ENCODE assay signal across 8 mouse cellular contexts in the genomic region with DNA sequence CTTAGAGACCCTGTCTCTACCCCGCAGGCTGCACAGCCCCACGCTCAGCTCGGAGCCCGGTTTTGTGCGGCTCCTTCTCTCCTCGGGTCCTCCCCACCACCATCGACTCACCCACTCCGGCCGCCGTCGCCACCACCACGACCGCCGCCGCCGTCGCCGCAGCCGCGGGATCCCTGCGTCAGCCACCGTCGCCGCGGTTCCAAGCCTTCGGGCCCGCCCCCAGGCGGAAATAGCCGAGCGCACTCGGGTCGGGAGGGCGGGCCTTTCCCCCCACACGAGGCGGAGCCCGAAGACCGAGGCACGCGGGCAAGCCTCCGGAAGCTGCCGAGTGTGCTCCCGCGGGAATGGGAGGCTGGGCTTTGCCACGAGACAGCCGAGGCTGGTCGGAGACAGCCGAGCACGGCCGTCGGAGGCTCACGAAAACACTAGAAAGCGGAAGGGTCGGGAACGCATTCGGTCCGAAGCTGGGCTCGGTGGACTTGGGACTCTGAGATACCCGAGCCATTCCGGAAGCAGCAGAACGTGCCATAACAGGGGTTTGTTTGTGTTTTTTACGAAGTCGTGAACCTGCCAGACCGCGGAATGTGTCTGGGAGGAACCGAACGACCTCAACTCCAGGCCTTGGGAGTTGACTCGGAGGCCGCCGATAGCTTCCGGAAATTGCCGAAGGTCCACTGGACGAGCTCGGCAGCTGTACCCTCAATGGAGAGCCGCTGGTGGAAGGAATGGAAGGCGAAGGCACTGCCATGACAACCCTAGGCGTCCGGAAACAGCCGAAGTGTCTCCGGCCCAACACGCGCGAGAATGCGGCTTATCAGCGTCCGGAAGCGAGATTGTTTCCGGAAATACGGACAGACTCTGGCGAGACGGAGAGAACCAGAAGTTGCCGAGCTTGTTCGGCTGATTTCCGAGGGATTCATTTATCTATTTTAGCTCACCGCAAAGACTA. TPM values are rescaled to one million over a fixed set of nuclear protein-coding genes. Genes with fewer than 3 reads are reported as not detected.
DNase-seq lines count a peak whose midpoint lies in the region; ATAC-seq lines count a peak whose summit lies in the region.

A gene (minus strand): TSS at position 218 of the 949 bp plus-strand sequence.

- peak within 1 kb of the TSS; percentile 97 for H3K27ac ChIP-seq in forebrain, embryonic 11.5 days (ENCODE audit: low read depth, low read length)
- H3K27ac ChIP-seq in heart, embryonic 16.5 days (ENCODE audit: low read length), result peak within 1 kb of the TSS; percentile 99
- H3K27ac ChIP-seq in liver, embryonic 15.5 days (replicated peaks), result peak within 1 kb of the TSS; percentile 92
- H3K27ac ChIP-seq in neural tube, embryonic 12.5 days, result peak within 1 kb of the TSS; percentile 94

- no peaks in the 10 kb centered on the region; the same call in 1 of the 2 replicates for H3K36me3 ChIP-seq in forebrain, embryonic 11.5 days (ENCODE audit: control insufficient read depth, insufficient read depth, low read length)
- peaks cover 22% of the 10 kb centered on the region for H3K36me3 ChIP-seq in heart, embryonic 16.5 days (ENCODE audit: control insufficient read depth, insufficient read depth)
- H3K36me3 ChIP-seq in liver, embryonic 15.5 days (replicated peaks), result peaks cover 47% of the 10 kb centered on the region
- peaks cover 66% of the 10 kb centered on the region for H3K36me3 ChIP-seq in neural tube, embryonic 12.5 days

- peak; percentile 93 to 97 for DNase-seq in CD8-positive naive resting alpha-beta T cell, adult 2 months (ENCODE audit: low read depth in 2 of 2, low spot score in 2 of 2)
- DNase-seq in c-Kit-positive CD71-negative TER-119-negative erythroid progenitor cells, embryonic 14.5 days (ENCODE audit: low read depth), result peak; percentile 94
- peak; percentile 99 for DNase-seq in forebrain, embryonic 11.5 days (ENCODE audit: low spot score)
- DNase-seq in kidney, postnatal 36 days, result peak; percentile 97 to 98
- peak; percentile 96 for DNase-seq in telencephalon, adult 2 months (ENCODE audit: low read depth, low spot score)

- peak within 1 kb of the TSS; percentile 77 for H3K4me3 ChIP-seq in forebrain, embryonic 11.5 days (ENCODE audit: low read depth, low read length)
- peak within 1 kb of the TSS; percentile 85 for H3K4me3 ChIP-seq in heart, embryonic 16.5 days (ENCODE audit: low read length)
- peak within 1 kb of the TSS; percentile 67 for H3K4me3 ChIP-seq in liver, embryonic 15.5 days (replicated peaks)
- peak within 1 kb of the TSS; percentile 82 for H3K4me3 ChIP-seq in neural tube, embryonic 12.5 days

- H3K4me1 ChIP-seq in forebrain, embryonic 11.5 days (replicated peaks; ENCODE audit: control insufficient read depth, insufficient read depth, low read length), result peaks cover 10% of the 10 kb centered on the region; the same call in 1 of the 2 replicates
- H3K4me1 ChIP-seq in heart, embryonic 16.5 days (ENCODE audit: control insufficient read depth, insufficient read depth, low read length), result peaks cover 34% of the 10 kb centered on the region
- H3K4me1 ChIP-seq in liver, embryonic 15.5 days (replicated peaks), result peaks cover 60% of the 10 kb centered on the region
- H3K4me1 ChIP-seq in neural tube, embryonic 12.5 days, result peaks cover 43% of the 10 kb centered on the region

- no peaks in the 10 kb centered on the region for H3K27me3 ChIP-seq in forebrain, embryonic 11.5 days (ENCODE audit: control insufficient read depth, insufficient read depth, low read length)
- H3K27me3 ChIP-seq in heart, embryonic 16.5 days (ENCODE audit: control insufficient read depth, insufficient read depth, low read length), result no peaks in the 10 kb centered on the region
- H3K27me3 ChIP-seq in liver, embryonic 15.5 days, result no peaks in the 10 kb centered on the region
- no peaks in the 10 kb centered on the region for H3K27me3 ChIP-seq in neural tube, embryonic 12.5 days (replicated peaks)

- H3K9me3 ChIP-seq in forebrain, embryonic 11.5 days (ENCODE audit: control insufficient read depth, low read length), result no peaks in the 10 kb centered on the region
- no peaks in the 10 kb centered on the region for H3K9me3 ChIP-seq in heart, embryonic 16.5 days (replicated peaks; ENCODE audit: control insufficient read depth, low read length)
- H3K9me3 ChIP-seq in liver, embryonic 15.5 days (replicated peaks), result no peaks in the 10 kb centered on the region
- H3K9me3 ChIP-seq in neural tube, embryonic 12.5 days, result no peaks in the 10 kb centered on the region

- peak within 1 kb of the TSS; percentile 93 for H3K9ac ChIP-seq in forebrain, embryonic 11.5 days (ENCODE audit: low read length)
- H3K9ac ChIP-seq in heart, embryonic 16.5 days (ENCODE audit: low read length), result peak within 1 kb of the TSS; percentile 97
- H3K9ac ChIP-seq in liver, embryonic 15.5 days, result peak within 1 kb of the TSS; percentile 89
- H3K9ac ChIP-seq in neural tube, embryonic 12.5 days, result peak within 1 kb of the TSS; percentile 97

- peak within 1 kb of the TSS; percentile 82 for H3K4me2 ChIP-seq in forebrain, embryonic 11.5 days (ENCODE audit: low read depth, low read length, severe bottlenecking)
- peak within 1 kb of the TSS; percentile 75 for H3K4me2 ChIP-seq in heart, embryonic 16.5 days (ENCODE audit: low read depth, low read length)
- peak within 1 kb of the TSS; percentile 98 for H3K4me2 ChIP-seq in liver, embryonic 15.5 days
- H3K4me2 ChIP-seq in neural tube, embryonic 12.5 days (replicated peaks), result peak within 1 kb of the TSS; percentile 92

- WGBS in forebrain, embryonic 11.5 days, result under 1% methylated on average over 91 of the region's 94 CpGs
- WGBS in heart, embryonic 16.5 days, result under 1% methylated on average over 94 of the region's 94 CpGs
- under 1% methylated on average over 94 of the region's 94 CpGs for WGBS in liver, embryonic 15.5 days (ENCODE audit: insufficient replicate concordance)
- WGBS in neural tube, embryonic 12.5 days, result under 1% methylated on average over 94 of the region's 94 CpGs

- peak; percentile 92 for ATAC-seq in forebrain, embryonic 11.5 days (replicated peaks; ENCODE audit: low FRiP score)
- peak; percentile 89 for ATAC-seq in heart, embryonic 16.5 days (replicated peaks; ENCODE audit: extremely low read depth, insufficient read depth, low FRiP score)
- ATAC-seq in liver, embryonic 15.5 days (ENCODE audit: insufficient read depth), result peak; percentile 86
- peak; percentile 92 for ATAC-seq in neural tube, embryonic 12.5 days (ENCODE audit: low FRiP score, low read depth)

RNA-seq across cellular contexts. Expression of the gene that starts here (rescaled TPM):
- polyA plus RNA-seq in forebrain, embryonic 11.5 days (2014; fragmentation: Nextera tagmentation; extraction: Ambion mirVana), result 58.9 and 61.6 TPM in 2 replicates
- polyA plus RNA-seq in heart, embryonic 16.5 days (2015; fragmentation: Nextera tagmentation; extraction: Ambion mirVana), result 42.1 and 43.3 TPM in 2 replicates
- polyA plus RNA-seq in liver, embryonic 15.5 days (2015; fragmentation: Nextera tagmentation; extraction: Ambion mirVana), result 14.7 and 16.5 TPM in 2 replicates
- 84.0 and 84.6 TPM in 2 replicates for polyA plus RNA-seq in neural tube, embryonic 12.5 days (2016; fragmentation: Nextera tagmentation; extraction: Ambion mirVana)

Comparison
In these comparisons a context has a peak if more than half of its experiments do, and no peak if none do; other contexts are left out.
1. Peak in every context shown above with its lines: DNase-seq, ATAC-seq, H3K4me3 ChIP-seq and H3K27ac ChIP-seq.